Mouse (Mus musculus): ENCODE data around the gene Tstd2.

Tstd2 gene

DNA sequence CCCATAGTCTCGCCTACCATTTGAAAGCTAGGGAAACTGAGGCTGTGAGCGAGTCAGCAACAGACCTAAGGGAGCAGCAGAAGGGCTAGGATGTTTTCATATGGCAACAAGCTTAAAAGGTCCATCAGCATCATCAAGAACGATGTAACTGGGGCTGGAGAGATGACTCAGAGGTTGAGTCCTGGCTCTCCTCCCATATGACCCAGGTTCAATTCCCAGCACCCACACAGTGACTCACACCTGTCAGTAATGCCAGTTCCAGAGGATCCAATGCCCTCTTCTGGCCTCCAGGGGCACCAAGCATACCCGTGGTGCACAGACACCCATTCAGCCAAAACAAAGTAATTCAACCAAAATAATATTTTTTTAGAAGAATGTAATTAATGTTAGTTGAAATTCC is 58.2 kb downstream of the Tstd2 start:
- DNase-seq, result no peak

DNA sequence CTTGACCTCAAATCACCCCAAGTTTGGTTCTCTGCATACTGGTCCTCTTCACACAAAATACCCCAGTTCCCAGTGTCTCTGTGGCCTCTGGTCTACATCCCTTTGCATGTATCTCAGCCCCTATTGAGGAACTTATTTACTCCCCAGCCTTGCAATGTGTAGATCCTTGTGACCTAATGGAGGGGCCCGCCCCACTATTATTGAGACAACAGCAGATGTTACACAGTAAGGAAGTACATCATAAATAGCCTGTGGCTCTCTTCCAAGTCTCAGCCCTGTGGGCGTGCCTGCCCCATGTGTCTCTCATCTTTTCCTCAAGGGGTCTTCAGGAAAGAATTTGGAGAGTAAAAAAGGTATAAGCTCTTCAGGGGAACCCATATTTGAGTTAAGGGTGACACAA is 61.6 kb downstream of the Tstd2 start:
- no peak for DNase-seq

DNA sequence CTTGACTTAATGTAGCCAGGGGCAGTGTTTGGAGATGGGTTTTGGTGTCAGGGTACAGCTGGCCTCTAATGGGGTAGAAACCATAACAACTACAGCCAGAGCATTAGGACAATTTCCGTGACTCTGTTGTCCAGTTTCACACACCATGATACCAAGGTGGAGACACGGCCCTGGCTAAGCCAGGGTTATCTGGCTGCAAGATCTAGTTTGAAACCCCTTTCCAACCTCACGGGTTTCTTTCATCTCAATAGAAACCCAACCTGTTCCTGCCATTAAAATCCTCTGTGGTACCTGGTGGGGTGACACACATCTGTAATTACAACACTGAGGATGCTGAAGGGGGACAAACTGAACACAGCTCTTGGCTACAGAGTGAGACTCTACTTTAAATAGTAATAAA is 62.8 kb downstream of the Tstd2 start:
- no peak for DNase-seq

DNA sequence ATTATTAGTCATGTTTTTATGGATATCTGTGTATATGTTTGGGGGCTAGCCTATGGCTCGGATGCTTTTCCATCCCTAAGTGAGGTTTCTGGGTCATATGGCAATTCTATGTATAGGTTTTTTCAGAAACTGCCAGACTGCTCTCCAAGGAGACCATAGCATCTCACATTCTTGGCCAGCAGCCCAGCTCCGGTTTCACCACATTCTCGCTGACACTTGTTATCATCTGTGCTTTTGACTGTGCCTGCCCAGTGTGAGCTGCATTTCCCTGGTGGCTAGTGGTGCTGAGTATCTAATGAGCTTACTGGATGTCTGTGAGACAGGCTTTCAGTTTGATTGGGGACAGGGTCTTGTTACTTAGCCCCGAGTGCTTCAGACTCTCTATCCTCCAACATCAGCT is 64.8 kb downstream of the Tstd2 start:
- no peak for DNase-seq

DNA sequence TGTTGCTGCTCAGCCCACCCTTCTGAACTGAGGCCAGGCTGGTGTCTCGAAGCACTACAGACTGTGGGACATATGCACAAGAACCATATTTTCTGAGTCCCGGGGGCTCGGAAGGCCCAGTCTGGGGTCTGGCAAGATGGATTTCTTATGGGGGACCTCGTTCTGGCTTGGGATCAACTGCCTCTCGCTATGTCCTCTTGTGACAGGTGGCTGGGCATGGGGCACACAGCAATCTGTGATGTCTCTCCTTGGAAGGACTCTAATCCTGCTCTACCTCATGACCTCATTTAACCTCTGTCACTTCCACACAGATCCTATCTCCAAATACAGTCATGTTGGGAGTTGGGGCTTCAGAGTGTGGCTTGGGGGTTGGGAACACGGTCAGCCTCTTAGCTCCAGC is 65.9 kb downstream of the Tstd2 start:
- DNase-seq, result no peak

DNA sequence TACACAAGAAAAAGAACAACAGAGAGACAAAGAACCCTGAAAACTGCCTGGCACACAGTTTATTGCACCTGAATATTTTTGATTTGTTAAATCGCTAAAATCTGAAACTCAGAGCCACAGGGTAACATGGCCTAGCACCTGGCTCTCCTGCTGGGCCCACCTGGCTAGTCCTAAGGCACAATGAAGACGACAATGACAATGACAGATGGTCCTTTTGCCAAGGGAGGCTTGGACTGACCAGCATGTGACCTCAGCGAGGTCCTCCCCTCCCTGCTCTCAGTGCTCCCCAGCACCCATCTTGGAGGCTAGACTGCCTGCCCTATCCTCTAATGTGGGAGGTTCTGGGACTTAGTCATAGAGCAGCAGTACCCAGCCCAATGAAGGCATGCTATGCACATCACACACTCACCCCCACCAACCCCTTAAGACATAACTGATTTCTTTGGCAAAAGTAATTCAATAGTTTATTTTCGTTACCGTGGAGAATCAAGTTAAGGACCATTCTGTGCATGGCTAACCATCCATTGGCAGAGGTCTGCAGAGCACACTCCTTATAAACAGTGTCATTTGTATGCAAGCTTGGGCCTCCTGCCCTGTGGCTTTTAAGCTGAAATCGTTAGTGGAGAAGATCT is 68.5 kb downstream of the Tstd2 start:
- DNase-seq, result no peak

DNA sequence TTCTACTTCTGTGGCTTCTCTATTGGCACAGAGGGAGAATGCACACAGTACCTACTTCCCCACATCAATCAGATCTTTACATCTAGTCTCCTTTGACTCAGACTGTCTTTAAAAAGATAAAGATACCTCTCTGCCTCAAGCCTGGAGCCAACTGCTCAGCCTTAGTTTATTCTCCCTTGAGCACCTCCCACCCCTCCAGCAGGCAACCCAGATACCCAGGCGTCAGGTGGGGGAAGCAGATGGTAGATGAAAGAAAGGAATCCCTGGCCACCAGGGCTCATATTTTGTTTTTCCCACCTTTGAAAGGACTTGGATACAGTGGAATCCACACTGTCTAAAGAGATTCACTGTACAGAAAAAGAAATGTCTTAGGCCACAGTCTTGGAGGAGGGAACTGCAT is 69.9 kb downstream of the Tstd2 start:
- no peak for DNase-seq

DNA sequence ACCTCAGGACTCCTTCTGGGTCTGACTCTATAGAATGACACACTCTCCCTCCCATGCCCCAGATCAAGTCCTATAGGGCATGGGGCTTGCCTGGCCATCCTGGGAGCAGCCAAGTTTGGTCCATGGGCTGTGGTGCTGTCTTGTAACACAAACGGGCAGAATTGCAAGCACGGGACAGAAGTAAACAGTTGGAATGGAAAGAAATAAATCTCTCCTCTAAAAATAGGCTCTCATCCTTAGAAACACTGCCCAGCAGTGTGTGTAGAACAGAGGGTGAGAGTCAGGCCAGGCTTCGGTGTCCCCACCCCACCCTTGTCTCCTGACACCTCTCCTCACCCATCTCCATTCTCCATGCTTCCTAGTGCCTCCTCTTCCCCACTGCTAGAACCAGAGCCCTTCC is 70.4 kb downstream of the Tstd2 start:
- DNase-seq, result no peak

DNA sequence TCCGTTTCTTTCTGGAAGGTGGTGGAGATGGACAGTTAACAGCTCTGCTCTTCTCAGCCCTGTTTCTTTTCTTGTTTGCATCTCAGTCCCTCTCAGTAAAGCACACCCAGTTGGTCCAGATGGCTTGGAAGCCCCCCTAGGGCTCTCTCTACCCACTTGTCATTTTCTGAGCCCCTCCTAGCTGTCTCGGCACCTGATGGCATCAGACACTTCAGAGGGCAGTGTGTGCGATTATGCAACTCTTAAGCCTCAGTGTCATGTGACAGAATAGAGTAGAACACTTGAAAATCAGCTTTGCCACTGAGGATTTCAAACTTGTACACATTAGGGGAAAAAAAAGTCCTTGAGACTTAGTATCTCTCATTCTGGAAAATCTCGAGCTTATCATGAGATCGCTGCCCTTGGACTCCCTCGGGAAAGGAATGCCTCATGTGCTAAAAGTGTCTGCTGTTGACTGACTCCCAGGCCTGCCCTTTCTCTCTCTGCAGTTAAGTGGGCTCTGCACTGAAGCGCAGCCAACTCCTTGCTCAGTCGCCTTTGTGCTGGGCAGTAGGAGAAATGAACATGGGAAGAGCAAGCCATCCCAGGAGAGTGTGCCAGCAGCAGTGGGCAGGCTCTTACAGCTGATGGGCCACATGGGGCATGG is 72.7 kb downstream of the Tstd2 start:
- DNase-seq, result peak; percentile 12

DNA sequence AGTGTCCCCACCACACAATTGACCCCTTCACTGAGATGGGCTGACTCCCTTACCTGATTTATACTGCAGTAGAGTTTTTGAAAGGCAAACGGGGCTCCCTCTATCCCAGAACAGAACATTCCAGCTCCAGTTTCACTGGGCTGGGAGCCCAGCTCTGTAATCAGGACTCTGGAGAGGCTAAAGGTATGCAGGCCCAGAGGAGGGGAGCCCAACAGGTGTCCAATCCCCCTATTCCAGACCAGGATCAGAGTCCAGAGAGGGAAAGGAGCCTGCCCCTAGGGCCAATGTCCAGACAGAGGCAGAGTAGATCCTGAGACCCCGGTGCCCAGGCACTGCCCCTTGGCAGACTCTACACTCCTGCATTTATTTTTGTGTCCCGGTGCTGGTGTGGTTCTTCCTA is 73.5 kb downstream of the Tstd2 start:
- DNase-seq, result peak; percentile 26

All from kidney, adult 9 months (tissue).